Mouse (Mus musculus): ENCODE measurements around the gene Usp46.

- TF ChIP-seq CTCF (IDR thresholded peaks at IDR 0.05; ENCODE audit: low read depth), result no peak
- TF ChIP-seq EP300 (IDR thresholded peaks at IDR 0.05; ENCODE audit: low read depth), result no peak
Measured at GRCm38 (mm10) chr5:74011629-74012028, 56.6 kb downstream of the Usp46 start.

Data from liver, postnatal 0 days (tissue).